Mouse (Mus musculus): Measurements from ENCODE around the gene Gatd1. TPM values are rescaled to one million over a fixed set of nuclear protein-coding genes. Genes with fewer than 3 reads are reported as not detected.

The Gatd1 gene
- polyA plus RNA-seq, 1 experiment from 2014 or later = 44.8 TPM

GRCm38 (mm10) chr7:141390326-141391259 is 23.3 kb downstream of the Gatd1 start:
- Histone ChIP-seq H3K36me3 (ENCODE audit: control insufficient read depth, insufficient read depth, low read length) (no peaks in the 10 kb centered on the region), H3K9me3 (ENCODE audit: control insufficient read depth, low read length) (no peaks in the 10 kb centered on the region), H3K4me1 (ENCODE audit: control insufficient read depth, insufficient read depth, low read length) (peaks cover 8% of the 10 kb centered on the region), H3K9ac (replicated peaks; ENCODE audit: low read depth, low read length) (no peak overlapping the region), H3K4me2 (ENCODE audit: low read depth, low read length) (no peak overlapping the region), H3K4me3 (ENCODE audit: low read depth, low read length) (no peak overlapping the region), H3K27me3 (ENCODE audit: control insufficient read depth, insufficient read depth, low read length) (no peaks in the 10 kb centered on the region), H3K27ac (ENCODE audit: low read depth, low read length) (no peak overlapping the region)
- ATAC-seq (ENCODE audit: low read depth) = no peak
- 55% methylated on average over 9 of the region's 9 CpGs for WGBS

GRCm38 (mm10) chr7:141388487-141389109 is 25.3 kb downstream of the Gatd1 start:
- Histone ChIP-seq H3K27me3 (ENCODE audit: control insufficient read depth, insufficient read depth, low read length) (no peaks in the 10 kb centered on the region), H3K9me3 (ENCODE audit: control insufficient read depth, low read length) (no peaks in the 10 kb centered on the region), H3K36me3 (ENCODE audit: control insufficient read depth, insufficient read depth, low read length) (no peaks in the 10 kb centered on the region), H3K4me1 (ENCODE audit: control insufficient read depth, insufficient read depth, low read length) (peaks cover 8% of the 10 kb centered on the region), H3K4me3 (ENCODE audit: low read depth, low read length) (no peak overlapping the region), H3K27ac (ENCODE audit: low read depth, low read length) (no peak overlapping the region), H3K4me2 (ENCODE audit: low read depth, low read length) (no peak overlapping the region), H3K9ac (replicated peaks; ENCODE audit: low read depth, low read length) (no peak overlapping the region)
- 43% methylated on average over 3 of the region's 3 CpGs for WGBS
- no peak for ATAC-seq (ENCODE audit: low read depth)

GRCm38 (mm10) chr7:141387807-141388486 is 26.0 kb downstream of the Gatd1 start:
- Histone ChIP-seq H3K36me3 (ENCODE audit: control insufficient read depth, insufficient read depth, low read length) (no peaks in the 10 kb centered on the region), H3K9ac (replicated peaks; ENCODE audit: low read depth, low read length) (no peak overlapping the region), H3K27me3 (ENCODE audit: control insufficient read depth, insufficient read depth, low read length) (no peaks in the 10 kb centered on the region), H3K4me1 (ENCODE audit: control insufficient read depth, insufficient read depth, low read length) (peaks cover 4% of the 10 kb centered on the region), H3K4me3 (ENCODE audit: low read depth, low read length) (no peak overlapping the region), H3K27ac (ENCODE audit: low read depth, low read length) (no peak overlapping the region), H3K9me3 (ENCODE audit: control insufficient read depth, low read length) (no peaks in the 10 kb centered on the region), H3K4me2 (ENCODE audit: low read depth, low read length) (no peak overlapping the region)
- ATAC-seq (ENCODE audit: low read depth) = no peak
- 53% methylated on average over 2 of the region's 2 CpGs for WGBS

GRCm38 (mm10) chr7:141381068-141381835 is 32.7 kb downstream of the Gatd1 start:
- Histone ChIP-seq H3K4me1 (ENCODE audit: control insufficient read depth, insufficient read depth, low read length) (no peaks in the 10 kb centered on the region), H3K9me3 (ENCODE audit: control insufficient read depth, low read length) (no peaks in the 10 kb centered on the region), H3K27me3 (ENCODE audit: control insufficient read depth, insufficient read depth, low read length) (no peaks in the 10 kb centered on the region), H3K4me2 (ENCODE audit: low read depth, low read length) (no peak overlapping the region), H3K36me3 (ENCODE audit: control insufficient read depth, insufficient read depth, low read length) (no peaks in the 10 kb centered on the region), H3K4me3 (ENCODE audit: low read depth, low read length) (no peak overlapping the region), H3K27ac (ENCODE audit: low read depth, low read length) (no peak overlapping the region), H3K9ac (replicated peaks; ENCODE audit: low read depth, low read length) (no peak overlapping the region)
- no peak for ATAC-seq (ENCODE audit: low read depth)
- 79% methylated on average over 4 of the region's 4 CpGs for WGBS

- Histone ChIP-seq H3K9ac (replicated peaks; ENCODE audit: low read depth, low read length) (no peak overlapping the region), H3K4me3 (ENCODE audit: low read depth, low read length) (no peak overlapping the region), H3K9me3 (ENCODE audit: control insufficient read depth, low read length) (no peaks in the 10 kb centered on the region), H3K36me3 (ENCODE audit: control insufficient read depth, insufficient read depth, low read length) (no peaks in the 10 kb centered on the region), H3K27me3 (ENCODE audit: control insufficient read depth, insufficient read depth, low read length) (no peaks in the 10 kb centered on the region), H3K4me1 (ENCODE audit: control insufficient read depth, insufficient read depth, low read length) (no peaks in the 10 kb centered on the region), H3K4me2 (ENCODE audit: low read depth, low read length) (no peak overlapping the region), H3K27ac (ENCODE audit: low read depth, low read length) (no peak overlapping the region)
- ATAC-seq (ENCODE audit: low read depth) = no peak
- WGBS = 34% methylated on average over 4 of the region's 4 CpGs
These were observed 34.4 kb downstream of the Gatd1 start for GRCm38 (mm10) chr7:141379584-141379983.

GRCm38 (mm10) chr7:141374399-141374798 is 39.5 kb downstream of the Gatd1 start:
- no peak overlapping the region for H3K9ac ChIP-seq (replicated peaks; ENCODE audit: low read depth, low read length)
- H3K27me3 ChIP-seq (ENCODE audit: control insufficient read depth, insufficient read depth, low read length) = no peaks in the 10 kb centered on the region
- H3K4me2 ChIP-seq (ENCODE audit: low read depth, low read length) = no peak overlapping the region
- H3K4me1 ChIP-seq (ENCODE audit: control insufficient read depth, insufficient read depth, low read length) = no peaks in the 10 kb centered on the region
- no peak overlapping the region for H3K27ac ChIP-seq (ENCODE audit: low read depth, low read length)
- ATAC-seq (ENCODE audit: low read depth) = no peak
- H3K36me3 ChIP-seq (ENCODE audit: control insufficient read depth, insufficient read depth, low read length) = no peaks in the 10 kb centered on the region
- no peak overlapping the region for H3K4me3 ChIP-seq (ENCODE audit: low read depth, low read length)
- no peaks in the 10 kb centered on the region for H3K9me3 ChIP-seq (ENCODE audit: control insufficient read depth, low read length)

GRCm38 (mm10) chr7:141373611-141374010 is 40.3 kb downstream of the Gatd1 start:
- Histone ChIP-seq H3K27ac (ENCODE audit: low read depth, low read length) (no peak overlapping the region), H3K9ac (replicated peaks; ENCODE audit: low read depth, low read length) (no peak overlapping the region), H3K4me3 (ENCODE audit: low read depth, low read length) (no peak overlapping the region), H3K9me3 (ENCODE audit: control insufficient read depth, low read length) (no peaks in the 10 kb centered on the region), H3K27me3 (ENCODE audit: control insufficient read depth, insufficient read depth, low read length) (no peaks in the 10 kb centered on the region), H3K4me1 (ENCODE audit: control insufficient read depth, insufficient read depth, low read length) (no peaks in the 10 kb centered on the region), H3K36me3 (ENCODE audit: control insufficient read depth, insufficient read depth, low read length) (no peaks in the 10 kb centered on the region), H3K4me2 (ENCODE audit: low read depth, low read length) (no peak overlapping the region)
- ATAC-seq (ENCODE audit: low read depth) = no peak
- 34% methylated on average over 6 of the region's 6 CpGs for WGBS

- 74% methylated on average over 6 of the region's 6 CpGs for WGBS
- Histone ChIP-seq H3K36me3 (ENCODE audit: control insufficient read depth, insufficient read depth, low read length) (no peaks in the 10 kb centered on the region), H3K9ac (replicated peaks; ENCODE audit: low read depth, low read length) (no peak overlapping the region), H3K4me1 (ENCODE audit: control insufficient read depth, insufficient read depth, low read length) (no peaks in the 10 kb centered on the region), H3K4me2 (ENCODE audit: low read depth, low read length) (no peak overlapping the region), H3K9me3 (ENCODE audit: control insufficient read depth, low read length) (no peaks in the 10 kb centered on the region), H3K27me3 (ENCODE audit: control insufficient read depth, insufficient read depth, low read length) (no peaks in the 10 kb centered on the region), H3K27ac (ENCODE audit: low read depth, low read length) (no peak overlapping the region), H3K4me3 (ENCODE audit: low read depth, low read length) (no peak overlapping the region)
- no peak for ATAC-seq (ENCODE audit: low read depth)
These were observed 41.9 kb downstream of the Gatd1 start for GRCm38 (mm10) chr7:141371942-141372595.
